Mouse (Mus musculus) heart, postnatal 0 days (tissue): ENCODE measurements around the gene Pi4k2a. TPM values are rescaled to one million over a fixed set of nuclear protein-coding genes. Genes with fewer than 3 reads are reported as not detected.
A peak's percentile ranks its signal among the peaks of the same experiment; 100 is the strongest.

ENCODE experiments used
- ATAC-seq: fragments of 200-750 bp; cut with Nextera tagmentation; 2 replicates; pipeline ENCODE4 v1.8.0; 2017; ENCODE audit warnings: low read depth, moderate number of reproducible peaks, moderate library complexity; ENCODE audit not compliant: insufficient read depth
- DNase-seq: peaks from one replicate; pipeline ENCODE4 v3.0.0-alpha.2; 2016; ENCODE audit warnings: low spot score
- H3K27ac ChIP-seq: fragments of 300-500 bp; sonication (generic); 2 replicates; pipeline ENCODE4 v1.5.1; 2014; ENCODE audit warnings: low read depth, mild to moderate bottlenecking
- H3K27me3 ChIP-seq: fragments of 300-500 bp; sonication (generic); 2 replicates; pipeline ENCODE4 v1.6.1; 2014; ENCODE audit warnings: low read length, mixed read lengths; ENCODE audit not compliant: control insufficient read depth, insufficient read depth
- H3K36me3 ChIP-seq: fragments of 300-500 bp; sonication (generic); replicated peaks from 2 replicates; pipeline ENCODE4 v1.6.1; 2014; ENCODE audit warnings: low read length, mixed read lengths; ENCODE audit not compliant: control insufficient read depth, insufficient read depth
- H3K4me1 ChIP-seq: fragments of 300-500 bp; sonication (generic); 2 replicates; pipeline ENCODE4 v1.6.1; 2014; ENCODE audit warnings: antibody characterized with exemption; ENCODE audit not compliant: control insufficient read depth, insufficient read depth
- H3K4me2 ChIP-seq: fragments of 300-500 bp; sonication (generic); 2 replicates; pipeline ENCODE4 v1.6.1; 2014; ENCODE audit warnings: low read depth, mild to moderate bottlenecking, low read length, moderate library complexity
- H3K4me3 ChIP-seq: fragments of 300-500 bp; sonication (generic); 2 replicates; pipeline ENCODE4 v1.5.1; 2014; ENCODE audit warnings: low read depth, low read length
- H3K9ac ChIP-seq: fragments of 300-500 bp; sonication (generic); replicated peaks from 2 replicates; pipeline ENCODE4 v1.6.1; 2014; ENCODE audit warnings: low read depth, low read length, mixed read lengths
- H3K9me3 ChIP-seq: fragments of 300-500 bp; sonication (generic); replicated peaks from 2 replicates; pipeline ENCODE4 v1.6.1; 2016; ENCODE audit warnings: low read length; ENCODE audit not compliant: control insufficient read depth
- CTCF ChIP-seq: IDR thresholded peaks from 2 replicates; pipeline ENCODE4 v1.5.1; 2016; ENCODE audit warnings: antibody characterized with exemption, control low read depth, low read depth
- EP300 ChIP-seq: IDR thresholded peaks from 2 replicates; pipeline ENCODE4 v1.6.1; 2016; ENCODE audit warnings: antibody characterized with exemption, low read depth
- WGBS: fragments of 180-500 bp; shearing (Covaris S2); extraction: QIAGEN DNeasy Blood & Tissue Kit; methylation state at CpG from one replicate; pipeline ENCODE4 v1.1.7; 2014; 5-methylcytosine and 5-hydroxymethylcytosine counted together
- polyA plus RNA-seq: library from polyadenylated mRNA; unstranded; fragments of >200 nt; fragmentation: Nextera tagmentation; extraction: Ambion mirVana; gene quantifications from 2 replicates; pipeline ENCODE4 v1.2.1, GENCODE M21; 2015
- total RNA-seq: library from RNA; depleted of rRNA; stranded (reverse); fragments of >200 nt; gene quantifications from 2 replicates; pipeline ENCODE4 v1.2.3, GENCODE M21; 2014; ENCODE audit warnings: low replicate concordance

The Pi4k2a gene
- total and polyA plus RNA-seq, 2 experiments from 2014 or later: 6.7 to 13.4 TPM

- H3K4me2 ChIP-seq: no peak overlapping the region
- 60% methylated on average over 11 of the region's 11 CpGs for WGBS
- no peak overlapping the region for H3K9ac ChIP-seq
- peaks cover 35% of the 10 kb centered on the region for H3K36me3 ChIP-seq
- peaks cover 9% of the 10 kb centered on the region; the same call in 1 of the 2 replicates for H3K4me1 ChIP-seq
- no peak for ATAC-seq
- H3K27ac ChIP-seq: no peak overlapping the region
- H3K9me3 ChIP-seq: no peaks in the 10 kb centered on the region
- H3K4me3 ChIP-seq: no peak overlapping the region
- no peak for TF ChIP-seq CTCF
- TF ChIP-seq EP300: no peak
- no peak for DNase-seq
- no peaks in the 10 kb centered on the region for H3K27me3 ChIP-seq
Measured at GRCm38 (mm10) chr19:42125501-42126218, 35.4 kb downstream of the Pi4k2a start.

GRCm38 (mm10) chr19:42126219-42126605 lies 35.9 kb downstream of the Pi4k2a start:
- Histone ChIP-seq H3K9me3 (no peaks in the 10 kb centered on the region), H3K9ac (no peak overlapping the region), H3K27me3 (no peaks in the 10 kb centered on the region), H3K4me1 (peaks cover 9% of the 10 kb centered on the region; the same call in 1 of the 2 replicates), H3K4me2 (no peak overlapping the region), H3K27ac (no peak overlapping the region), H3K4me3 (no peak overlapping the region), H3K36me3 (peaks cover 30% of the 10 kb centered on the region)
- ATAC-seq (no peak), DNase-seq (no peak)
- WGBS: 78% methylated on average over 6 of the region's 6 CpGs
- TF ChIP-seq EP300 (no peak), CTCF (no peak)

GRCm38 (mm10) chr19:42127024-42127423 lies 36.8 kb downstream of the Pi4k2a start:
- Histone ChIP-seq H3K4me2 (no peak overlapping the region), H3K4me3 (no peak overlapping the region), H3K36me3 (peaks cover 23% of the 10 kb centered on the region), H3K27me3 (no peaks in the 10 kb centered on the region), H3K9ac (no peak overlapping the region), H3K9me3 (no peaks in the 10 kb centered on the region), H3K27ac (no peak overlapping the region), H3K4me1 (peaks cover 9% of the 10 kb centered on the region; the same call in 1 of the 2 replicates)
- 79% methylated on average over 5 of the region's 5 CpGs for WGBS
- ATAC-seq (no peak), DNase-seq (no peak)
- no peak for TF ChIP-seq CTCF
- TF ChIP-seq EP300: no peak

- 6% methylated on average over 23 of the region's 23 CpGs for WGBS
- peaks cover 9% of the 10 kb centered on the region; the same call in 1 of the 2 replicates for H3K4me1 ChIP-seq
- DNase-seq: no peak
Measured at GRCm38 (mm10) chr19:42128052-42128740, 37.9 kb downstream of the Pi4k2a start.

GRCm38 (mm10) chr19:42128787-42129508 lies 38.7 kb downstream of the Pi4k2a start, which contains the start of gene Avpi1:
Avpi1 (minus strand) TSS chr19:42129059.
- DNase-seq: peak; percentile 99
- under 1% methylated on average over 54 of the region's 54 CpGs for WGBS
- H3K27me3 ChIP-seq: no peaks in the 10 kb centered on the region
- peak within 1 kb of the TSS; percentile 87 for H3K27ac ChIP-seq
- TF ChIP-seq CTCF (no peak), EP300 (peak; percentile 58; the same call in 1 of the 2 replicates)
- peak within 1 kb of the TSS; percentile 90 for H3K4me2 ChIP-seq
- peaks cover 9% of the 10 kb centered on the region; the same call in 1 of the 2 replicates for H3K4me1 ChIP-seq
- peak within 1 kb of the TSS; percentile 68 for H3K9ac ChIP-seq
- no peaks in the 10 kb centered on the region for H3K9me3 ChIP-seq
- H3K4me3 ChIP-seq: peak within 1 kb of the TSS; percentile 62
- H3K36me3 ChIP-seq: peaks cover 9% of the 10 kb centered on the region; the same call in 1 of the 2 replicates
- ATAC-seq: peak; percentile 98

More at GRCm38 (mm10) chr19:42128052-42128740, 37.9 kb downstream of the Pi4k2a start:
- ATAC-seq: no peak
- Histone ChIP-seq H3K36me3 (peaks cover 17% of the 10 kb centered on the region), H3K27me3 (no peaks in the 10 kb centered on the region), H3K4me2 (peak overlapping the region; percentile 90), H3K27ac (peak overlapping the region; percentile 87), H3K9me3 (no peaks in the 10 kb centered on the region), H3K4me3 (peak overlapping the region; percentile 62), H3K9ac (peak overlapping the region; percentile 68)
- TF ChIP-seq CTCF: no peak
- TF ChIP-seq EP300: no peak
